Mouse (Mus musculus) cortical plate, adult 2 months (tissue): ENCODE data around the gene Ppp1r3c.

Experiments
- CTCF ChIP-seq: fragments of 200-500 bp; IDR thresholded peaks from 2 replicates; pipeline ENCODE4 v1.5.1; 2011; ENCODE audit warnings: mild to moderate bottlenecking, control low read depth, low read length; ENCODE audit not compliant: insufficient read depth; ENCODE audit errors: extremely low read depth
- POLR2A ChIP-seq: fragments of 200-500 bp; IDR thresholded peaks from 2 replicates; pipeline ENCODE4 v1.6.1; 2011; ENCODE audit warnings: mild to moderate bottlenecking, low read length, control low read depth; ENCODE audit not compliant: insufficient read depth; ENCODE audit errors: extremely low read depth

GRCm38 (mm10) chr19:36782591-36782990, 46.1 kb upstream of the Ppp1r3c start:
- TF ChIP-seq CTCF, result no peak
- TF ChIP-seq POLR2A, result no peak
